Mouse (Mus musculus) heart, embryonic 12.5 days (tissue): ENCODE measurements around the gene Nkx3-2. TPM values are rescaled to one million over a fixed set of nuclear protein-coding genes. Genes with fewer than 3 reads are reported as not detected.
A peak's percentile ranks its signal among the peaks of the same experiment; 100 is the strongest.

Experiments
- ATAC-seq: fragments of 200-750 bp; cut with Nextera tagmentation; 2 replicates; pipeline ENCODE4 v1.8.0; 2017; ENCODE audit warnings: moderate TSS enrichment, moderate library complexity; ENCODE audit not compliant: insufficient number of reproducible peaks, low FRiP score
- H3K27ac ChIP-seq: fragments of 300-500 bp; sonication (generic); 2 replicates; pipeline ENCODE4 v1.5.1; 2016; ENCODE audit warnings: mild to moderate bottlenecking, moderate library complexity; ENCODE audit not compliant: poor library complexity, severe bottlenecking
- H3K27me3 ChIP-seq: fragments of 300-500 bp; sonication (generic); replicated peaks from 2 replicates; pipeline ENCODE4 v1.6.1; 2016; ENCODE audit warnings: mild to moderate bottlenecking, moderate library complexity
- H3K36me3 ChIP-seq: fragments of 300-500 bp; sonication (generic); 2 replicates; pipeline ENCODE4 v1.6.1; 2016; ENCODE audit warnings: mild to moderate bottlenecking, moderate library complexity
- H3K4me1 ChIP-seq: fragments of 300-500 bp; sonication (generic); replicated peaks from 2 replicates; pipeline ENCODE4 v1.6.1; 2016; ENCODE audit warnings: mild to moderate bottlenecking
- H3K4me2 ChIP-seq: fragments of 300-500 bp; sonication (generic); 2 replicates; pipeline ENCODE4 v1.6.1; 2016; ENCODE audit warnings: mild to moderate bottlenecking, moderate library complexity
- H3K4me3 ChIP-seq: fragments of 300-500 bp; sonication (generic); 2 replicates; pipeline ENCODE4 v1.5.1; 2016; ENCODE audit warnings: mild to moderate bottlenecking
- H3K9ac ChIP-seq: fragments of 300-500 bp; sonication (generic); 2 replicates; pipeline ENCODE4 v1.6.1; 2016; ENCODE audit warnings: mild to moderate bottlenecking, moderate library complexity
- H3K9me3 ChIP-seq: fragments of 300-500 bp; sonication (generic); replicated peaks from 2 replicates; pipeline ENCODE4 v1.6.1; 2016; ENCODE audit warnings: mild to moderate bottlenecking, moderate library complexity
- WGBS: fragments of 180-500 bp; shearing (Covaris S2); methylation state at CpG from one replicate; pipeline ENCODE4 v1.1.7; 2016; 5-methylcytosine and 5-hydroxymethylcytosine counted together
- polyA plus RNA-seq: library from polyadenylated mRNA; unstranded; fragments of >200 nt; fragmentation: Nextera tagmentation; extraction: Ambion mirVana; gene quantifications from 2 replicates; pipeline ENCODE4 v1.2.1, GENCODE M21; 2016

The Nkx3-2 gene
- polyA plus RNA-seq, 1 experiment from 2014 or later: 0.19 TPM

GRCm38 (mm10) chr5:41761509-41762140, 2.7 kb downstream of the Nkx3-2 start:
- H3K4me1 ChIP-seq: peaks cover 28% of the 10 kb centered on the region
- 2% methylated on average over 56 of the region's 56 CpGs for WGBS
- peak overlapping the region; percentile 45 for H3K4me2 ChIP-seq
- no peak overlapping the region for H3K27ac ChIP-seq
- no peak for ATAC-seq
- no peaks in the 10 kb centered on the region for H3K36me3 ChIP-seq
- peak overlapping the region; percentile 22 for H3K4me3 ChIP-seq
- H3K27me3 ChIP-seq: peaks cover 89% of the 10 kb centered on the region
- H3K9me3 ChIP-seq: no peaks in the 10 kb centered on the region
- no peak overlapping the region for H3K9ac ChIP-seq

- Histone ChIP-seq H3K27me3 (peaks cover 89% of the 10 kb centered on the region), H3K9me3 (no peaks in the 10 kb centered on the region), H3K9ac (no peak overlapping the region), H3K4me3 (0 out of 2 replicates have a peak overlapping the region, but pooled peaks have one; percentile 22), H3K36me3 (no peaks in the 10 kb centered on the region), H3K27ac (no peak overlapping the region), H3K4me1 (peaks cover 28% of the 10 kb centered on the region), H3K4me2 (no peak overlapping the region)
- WGBS: 5% methylated on average over 22 of the region's 22 CpGs
- no peak for ATAC-seq
Observed at GRCm38 (mm10) chr5:41760831-41761508, 3.3 kb downstream of the Nkx3-2 start.

GRCm38 (mm10) chr5:41760071-41760470, 4.2 kb downstream of the Nkx3-2 start:
- Histone ChIP-seq H3K9ac (no peak overlapping the region), H3K4me3 (no peak overlapping the region), H3K9me3 (no peaks in the 10 kb centered on the region), H3K27ac (no peak overlapping the region), H3K4me1 (peaks cover 28% of the 10 kb centered on the region), H3K4me2 (no peak overlapping the region), H3K27me3 (peaks cover 92% of the 10 kb centered on the region), H3K36me3 (no peaks in the 10 kb centered on the region)
- no peak for ATAC-seq
- WGBS: 5% methylated on average over 8 of the region's 8 CpGs

- H3K4me3 ChIP-seq: no peak overlapping the region
- H3K4me1 ChIP-seq: peaks cover 21% of the 10 kb centered on the region
- ATAC-seq: no peak
- H3K9me3 ChIP-seq: no peaks in the 10 kb centered on the region
- H3K9ac ChIP-seq: no peak overlapping the region
- H3K36me3 ChIP-seq: no peaks in the 10 kb centered on the region
- no peak overlapping the region for H3K27ac ChIP-seq
- no peak overlapping the region for H3K4me2 ChIP-seq
- WGBS: 6% methylated on average over 19 of the region's 19 CpGs
- H3K27me3 ChIP-seq: peaks cover 94% of the 10 kb centered on the region
Observed at GRCm38 (mm10) chr5:41758671-41759639, 5.3 kb downstream of the Nkx3-2 start.

GRCm38 (mm10) chr5:41757338-41757737, 7.0 kb downstream of the Nkx3-2 start:
- 8% methylated on average over 5 of the region's 5 CpGs for WGBS

GRCm38 (mm10) chr5:41756396-41756795, 7.9 kb downstream of the Nkx3-2 start:
- H3K27ac ChIP-seq: no peak overlapping the region
- H3K36me3 ChIP-seq: no peaks in the 10 kb centered on the region
- ATAC-seq: no peak
- H3K9ac ChIP-seq: no peak overlapping the region
- no peaks in the 10 kb centered on the region for H3K9me3 ChIP-seq
- no peak overlapping the region for H3K4me2 ChIP-seq
- H3K4me1 ChIP-seq: peaks cover 3% of the 10 kb centered on the region
- 6% methylated on average over 4 of the region's 4 CpGs for WGBS
- H3K4me3 ChIP-seq: no peak overlapping the region
- H3K27me3 ChIP-seq: peaks cover 92% of the 10 kb centered on the region

More at GRCm38 (mm10) chr5:41757338-41757737, 7.0 kb downstream of the Nkx3-2 start:
- H3K9ac ChIP-seq: no peak overlapping the region
- H3K27ac ChIP-seq: no peak overlapping the region
- H3K4me2 ChIP-seq: no peak overlapping the region
- H3K36me3 ChIP-seq: no peaks in the 10 kb centered on the region
- no peak for ATAC-seq
- H3K4me1 ChIP-seq: peaks cover 9% of the 10 kb centered on the region
- H3K9me3 ChIP-seq: no peaks in the 10 kb centered on the region
- H3K27me3 ChIP-seq: peaks cover 92% of the 10 kb centered on the region
- H3K4me3 ChIP-seq: no peak overlapping the region

- no peak overlapping the region for H3K27ac ChIP-seq
- no peak overlapping the region for H3K4me3 ChIP-seq
- H3K9ac ChIP-seq: no peak overlapping the region
- no peak for ATAC-seq
- H3K4me1 ChIP-seq: no peaks in the 10 kb centered on the region
- under 1% methylated on average over 23 of the region's 23 CpGs for WGBS
- H3K4me2 ChIP-seq: no peak overlapping the region
- H3K9me3 ChIP-seq: no peaks in the 10 kb centered on the region
- peaks cover 93% of the 10 kb centered on the region for H3K27me3 ChIP-seq
- no peaks in the 10 kb centered on the region for H3K36me3 ChIP-seq
Observed at GRCm38 (mm10) chr5:41755373-41755960, 8.8 kb downstream of the Nkx3-2 start.

GRCm38 (mm10) chr5:41754836-41755235, 9.5 kb downstream of the Nkx3-2 start:
- H3K9me3 ChIP-seq: no peaks in the 10 kb centered on the region
- no peaks in the 10 kb centered on the region for H3K36me3 ChIP-seq
- no peak for ATAC-seq
- H3K9ac ChIP-seq: no peak overlapping the region
- peaks cover 94% of the 10 kb centered on the region for H3K27me3 ChIP-seq
- H3K4me3 ChIP-seq: peak overlapping the region; percentile 20
- H3K4me1 ChIP-seq: no peaks in the 10 kb centered on the region
- WGBS: under 1% methylated on average over 16 of the region's 16 CpGs
- no peak overlapping the region for H3K27ac ChIP-seq
- H3K4me2 ChIP-seq: peak overlapping the region; percentile 54

GRCm38 (mm10) chr5:41754226-41754775, 10.0 kb downstream of the Nkx3-2 start:
- Histone ChIP-seq H3K4me3 (peak overlapping the region; percentile 20), H3K27me3 (peaks cover 96% of the 10 kb centered on the region), H3K27ac (no peak overlapping the region), H3K4me1 (no peaks in the 10 kb centered on the region), H3K9ac (no peak overlapping the region), H3K36me3 (no peaks in the 10 kb centered on the region), H3K4me2 (peak overlapping the region; percentile 54), H3K9me3 (no peaks in the 10 kb centered on the region)
- no peak for ATAC-seq
- 1% methylated on average over 17 of the region's 17 CpGs for WGBS

- Histone ChIP-seq H3K4me2 (no peak overlapping the region), H3K9ac (no peak overlapping the region), H3K27me3 (peaks cover 97% of the 10 kb centered on the region), H3K4me1 (no peaks in the 10 kb centered on the region), H3K9me3 (no peaks in the 10 kb centered on the region), H3K4me3 (no peak overlapping the region), H3K27ac (no peak overlapping the region), H3K36me3 (no peaks in the 10 kb centered on the region)
- 36% methylated on average over 4 of the region's 4 CpGs for WGBS
- no peak for ATAC-seq
Observed at GRCm38 (mm10) chr5:41752721-41753120, 11.6 kb downstream of the Nkx3-2 start.
